ENCODE assay signal across 9 mouse cellular contexts in genomic region chr2:167167515-167168212, GRCm38 (mm10). TPM values are rescaled to one million over a fixed set of nuclear protein-coding genes. Genes with fewer than 3 reads are reported as not detected.
DNase-seq lines count a peak whose midpoint lies in the region; ATAC-seq lines count a peak whose summit lies in the region.
"Had no signal": no experiment of that assay in that cellular context is flagged by ENCODE, and none has a peak within 500 bp of the region (broad histone marks: within the 10 kb centered on the region; RNA-seq: fewer than 3 reads in every experiment).

No protein-coding gene starts in this region.

- no peaks in the 10 kb centered on the region for H3K27me3 ChIP-seq in stomach, embryonic 14.5 days (ENCODE audit: control insufficient read depth, insufficient read depth, low read length)
- H3K27me3 ChIP-seq in hindbrain, embryonic 10.5 days (ENCODE audit: insufficient read depth, poor library complexity, severe bottlenecking) = no peaks in the 10 kb centered on the region

- WGBS in stomach, embryonic 14.5 days = 39% methylated on average over 11 of the region's 11 CpGs
- WGBS in hindbrain, embryonic 10.5 days = 78% methylated on average over 11 of the region's 11 CpGs

- H3K4me2 ChIP-seq in stomach, embryonic 14.5 days (replicated peaks; ENCODE audit: low read depth, low read length) = no peak overlapping the region

- H3K4me1 ChIP-seq in stomach, embryonic 14.5 days (ENCODE audit: control insufficient read depth, insufficient read depth, low read length) = peaks cover 11% of the 10 kb centered on the region; the same call in 1 of the 2 replicates
- H3K4me1 ChIP-seq in hindbrain, embryonic 10.5 days (replicated peaks) = 0 out of 2 replicates have a peak, but pooled peaks cover 9% of the 10 kb centered on the region

- DNase-seq in layer of hippocampus, adult 9-11 months = peak; percentile 46
- no peak for DNase-seq in layer of hippocampus, adult 8-10 months (ENCODE audit: low spot score in 2 of 2)
- peak; percentile 32 for DNase-seq in gastrocnemius, postnatal 10 days
- DNase-seq in kidney, postnatal 14 days = peak; percentile 52
- no peak for DNase-seq in hindbrain, embryonic 10.5 days (ENCODE audit: low spot score)
- no peak for DNase-seq in retina, postnatal 1 day

- no peaks in the 10 kb centered on the region for H3K9me3 ChIP-seq in stomach, embryonic 14.5 days (ENCODE audit: control insufficient read depth, low read depth, low read length)
- H3K9me3 ChIP-seq in hindbrain, embryonic 10.5 days = no peaks in the 10 kb centered on the region

- H3K9ac ChIP-seq in stomach, embryonic 14.5 days (replicated peaks; ENCODE audit: low read depth, low read length) = no peak overlapping the region

- no peak overlapping the region for H3K4me3 ChIP-seq in stomach, embryonic 14.5 days (ENCODE audit: low read depth, low read length)
- H3K4me3 ChIP-seq in hindbrain, embryonic 10.5 days = no peak overlapping the region

- no peaks in the 10 kb centered on the region for H3K36me3 ChIP-seq in stomach, embryonic 14.5 days (ENCODE audit: control insufficient read depth, insufficient read depth, low read length)
- no peaks in the 10 kb centered on the region for H3K36me3 ChIP-seq in hindbrain, embryonic 10.5 days

- ATAC-seq in stomach, embryonic 14.5 days (ENCODE audit: insufficient number of reproducible peaks, insufficient read depth, low FRiP score, low read depth) = peak; percentile 33; the same call in 1 of the 2 replicates
- no peak for ATAC-seq in activated CD4-positive, CD25-positive, alpha-beta regulatory T cell, adult 4 months
- ATAC-seq: forebrain, embryonic 16.5 days had no signal

- no peak overlapping the region for H3K27ac ChIP-seq in stomach, embryonic 14.5 days (ENCODE audit: low read length)
- H3K27ac ChIP-seq in hindbrain, embryonic 10.5 days = no peak overlapping the region

RNA-seq across cellular contexts. Expression of gene Kcnb1, which starts 22.3 kb away (rescaled TPM):
- total RNA-seq in layer of hippocampus, adult 8-10 months (2022) = 100 to 1,000 TPM in 2 of 4 experiments, 10 to 100 TPM in 2; 90.7 to 118 (median 104) TPM
- total RNA-seq in gastrocnemius, postnatal 10 days (2021) = 10 to 100 TPM; 35.0 to 35.2 TPM
- 2.1 and 2.5 TPM in 2 replicates for polyA plus RNA-seq in stomach, embryonic 14.5 days (2014; fragmentation: Nextera tagmentation; extraction: Ambion mirVana)
- 0.56 and 0.89 TPM in 2 replicates for polyA plus RNA-seq in hindbrain, embryonic 10.5 days (2016; fragmentation: Nextera tagmentation; extraction: Ambion mirVana)
- under 1 TPM; 0.61 to 0.96 TPM for polyA plus RNA-seq in activated CD4-positive, CD25-positive, alpha-beta regulatory T cell, adult 4 months (2017; shearing (Covaris generic))

Comparison
In these comparisons a context has a peak if more than half of its experiments do, and no peak if none do; other contexts are left out.
1. DNase-seq: peak in layer of hippocampus, adult 9-11 months (single experiment), gastrocnemius, postnatal 10 days (single experiment) and kidney, postnatal 14 days (single experiment); none in layer of hippocampus, adult 8-10 months (0 of 2), hindbrain, embryonic 10.5 days (single experiment) and retina, postnatal 1 day (single experiment).